Mouse (Mus musculus) intestine, embryonic 14.5 days (tissue): ENCODE measurements around the gene Ephb2. TPM values are rescaled to one million over a fixed set of nuclear protein-coding genes. Genes with fewer than 3 reads are reported as not detected.
A peak's percentile ranks its signal among the peaks of the same experiment; 100 is the strongest.

Experiments used
- ATAC-seq: fragments of 200-750 bp; cut with Nextera tagmentation; replicated peaks from 2 replicates; pipeline ENCODE4 v1.8.0; 2017; ENCODE audit warnings: low read depth, moderate number of reproducible peaks, moderate TSS enrichment, moderate library complexity; ENCODE audit not compliant: low FRiP score, low TSS enrichment
- DNase-seq: peaks from one replicate; pipeline ENCODE4 v3.0.0-alpha.2; 2018; ENCODE audit warnings: low spot score
- H3K27ac ChIP-seq: fragments of 300-500 bp; sonication (generic); 2 replicates; pipeline ENCODE4 v1.5.1; 2014; ENCODE audit warnings: low read depth, mild to moderate bottlenecking, control low read depth
- H3K27me3 ChIP-seq: fragments of 300-500 bp; sonication (generic); replicated peaks from 2 replicates; pipeline ENCODE4 v1.6.1; 2014; ENCODE audit warnings: low read length, control low read depth; ENCODE audit not compliant: control insufficient read depth, insufficient read depth
- H3K36me3 ChIP-seq: fragments of 300-500 bp; sonication (generic); 2 replicates; pipeline ENCODE4 v1.6.1; 2014; ENCODE audit warnings: low read length, control low read depth; ENCODE audit not compliant: control insufficient read depth, insufficient read depth
- H3K4me1 ChIP-seq: fragments of 300-500 bp; sonication (generic); replicated peaks from 2 replicates; pipeline ENCODE4 v1.6.1; 2014; ENCODE audit warnings: low read length, control low read depth, mixed read lengths; ENCODE audit not compliant: control insufficient read depth, insufficient read depth
- H3K4me2 ChIP-seq: fragments of 300-500 bp; sonication (generic); 2 replicates; pipeline ENCODE4 v1.6.1; 2014; ENCODE audit warnings: low read length
- H3K4me3 ChIP-seq: fragments of 300-500 bp; sonication (generic); 2 replicates; pipeline ENCODE4 v1.5.1; 2014; ENCODE audit warnings: low read depth, low read length, control low read depth, mixed read lengths
- H3K9ac ChIP-seq: fragments of 300-500 bp; sonication (generic); 2 replicates; pipeline ENCODE4 v1.6.1; 2014; ENCODE audit warnings: mild to moderate bottlenecking, low read length
- H3K9me3 ChIP-seq: fragments of 300-500 bp; sonication (generic); 2 replicates; pipeline ENCODE4 v1.6.1; 2016; ENCODE audit warnings: low read length, control low read depth; ENCODE audit not compliant: control insufficient read depth
- WGBS: fragments of 180-500 bp; shearing (Covaris S2); extraction: QIAGEN DNeasy Blood & Tissue Kit; methylation state at CpG from one replicate; pipeline ENCODE4 v1.1.7; 2014; 5-methylcytosine and 5-hydroxymethylcytosine counted together
- polyA plus RNA-seq: library from polyadenylated mRNA; unstranded; fragments of >200 nt; fragmentation: Nextera tagmentation; extraction: Ambion mirVana; gene quantifications from 2 replicates; pipeline ENCODE4 v1.2.1, GENCODE M21; 2014

Ephb2 gene
- polyA plus RNA-seq, 1 experiment from 2014 or later, result 11.4 TPM

GRCm38 (mm10) chr4:136653019-136653418, 182.8 kb downstream of the Ephb2 start:
- Histone ChIP-seq H3K9me3 (no peaks in the 10 kb centered on the region), H3K27me3 (no peaks in the 10 kb centered on the region), H3K9ac (no peak overlapping the region), H3K4me3 (no peak overlapping the region), H3K36me3 (peaks cover 37% of the 10 kb centered on the region), H3K4me1 (peaks cover 7% of the 10 kb centered on the region), H3K4me2 (no peak overlapping the region), H3K27ac (no peak overlapping the region)
- ATAC-seq, result no peak
- 65% methylated on average over 6 of the region's 6 CpGs for WGBS
- DNase-seq, result no peak

GRCm38 (mm10) chr4:136652528-136652910, 183.3 kb downstream of the Ephb2 start:
- H3K4me1 ChIP-seq, result peaks cover 7% of the 10 kb centered on the region
- 76% methylated on average over 11 of the region's 11 CpGs for WGBS
- ATAC-seq (no peak), DNase-seq (no peak)
- H3K36me3 ChIP-seq, result peaks cover 36% of the 10 kb centered on the region
- no peak overlapping the region for H3K27ac ChIP-seq
- no peak overlapping the region for H3K4me3 ChIP-seq
- no peaks in the 10 kb centered on the region for H3K27me3 ChIP-seq
- H3K9me3 ChIP-seq, result no peaks in the 10 kb centered on the region
- no peak overlapping the region for H3K9ac ChIP-seq
- no peak overlapping the region for H3K4me2 ChIP-seq

- DNase-seq (no peak), ATAC-seq (no peak)
- Histone ChIP-seq H3K4me1 (peaks cover 7% of the 10 kb centered on the region), H3K36me3 (peaks cover 31% of the 10 kb centered on the region), H3K4me2 (no peak overlapping the region), H3K4me3 (no peak overlapping the region), H3K27me3 (no peaks in the 10 kb centered on the region), H3K9me3 (0 out of 2 replicates have a peak, but pooled peaks cover 2% of the 10 kb centered on the region), H3K9ac (no peak overlapping the region), H3K27ac (no peak overlapping the region)
- WGBS, result 81% methylated on average over 13 of the region's 13 CpGs
Observed at GRCm38 (mm10) chr4:136651882-136652527, 183.8 kb downstream of the Ephb2 start.

GRCm38 (mm10) chr4:136651357-136651811, 184.4 kb downstream of the Ephb2 start:
- Histone ChIP-seq H3K27ac (no peak overlapping the region), H3K4me3 (no peak overlapping the region), H3K9ac (no peak overlapping the region), H3K4me2 (no peak overlapping the region), H3K36me3 (peaks cover 25% of the 10 kb centered on the region), H3K9me3 (0 out of 2 replicates have a peak, but pooled peaks cover 4% of the 10 kb centered on the region), H3K4me1 (peaks cover 7% of the 10 kb centered on the region), H3K27me3 (no peaks in the 10 kb centered on the region)
- 60% methylated on average over 3 of the region's 3 CpGs for WGBS
- DNase-seq (peak; percentile 79), ATAC-seq (0 out of 2 replicates have a peak, but pooled peaks have one; percentile 16)

GRCm38 (mm10) chr4:136650261-136650660, 185.5 kb downstream of the Ephb2 start:
- DNase-seq, result no peak
- peaks cover 14% of the 10 kb centered on the region; the same call in 1 of the 2 replicates for H3K36me3 ChIP-seq
- H3K27ac ChIP-seq, result no peak overlapping the region
- WGBS, result 85% methylated on average over 8 of the region's 8 CpGs
- H3K9me3 ChIP-seq, result 0 out of 2 replicates have a peak, but pooled peaks cover 4% of the 10 kb centered on the region
- no peak overlapping the region for H3K9ac ChIP-seq
- H3K27me3 ChIP-seq, result no peaks in the 10 kb centered on the region
- no peak overlapping the region for H3K4me2 ChIP-seq
- H3K4me3 ChIP-seq, result no peak overlapping the region
- no peak for ATAC-seq
- H3K4me1 ChIP-seq, result peaks cover 7% of the 10 kb centered on the region

GRCm38 (mm10) chr4:136649480-136650196, 186.2 kb downstream of the Ephb2 start:
- Histone ChIP-seq H3K27ac (no peak overlapping the region), H3K9ac (no peak overlapping the region)

GRCm38 (mm10) chr4:136648922-136649479, 186.8 kb downstream of the Ephb2 start:
- 18% methylated on average over 11 of the region's 11 CpGs for WGBS
- Histone ChIP-seq H3K36me3 (0 out of 2 replicates have a peak, but pooled peaks cover 7% of the 10 kb centered on the region), H3K9ac (no peak overlapping the region), H3K9me3 (0 out of 2 replicates have a peak, but pooled peaks cover 4% of the 10 kb centered on the region), H3K4me1 (peaks cover 7% of the 10 kb centered on the region), H3K4me2 (peak overlapping the region; percentile 46), H3K27ac (no peak overlapping the region), H3K4me3 (no peak overlapping the region), H3K27me3 (no peaks in the 10 kb centered on the region)
- DNase-seq (peak; percentile 98), ATAC-seq (peak; percentile 56)

More at GRCm38 (mm10) chr4:136649480-136650196, 186.2 kb downstream of the Ephb2 start:
- ATAC-seq (peak; percentile 50; the same call in 1 of the 2 replicates), DNase-seq (peak; percentile 59)
- H3K9me3 ChIP-seq, result 0 out of 2 replicates have a peak, but pooled peaks cover 4% of the 10 kb centered on the region
- WGBS, result 37% methylated on average over 13 of the region's 13 CpGs
- peaks cover 7% of the 10 kb centered on the region for H3K4me1 ChIP-seq
- no peak overlapping the region for H3K4me3 ChIP-seq
- no peaks in the 10 kb centered on the region for H3K27me3 ChIP-seq
- 0 out of 2 replicates have a peak, but pooled peaks cover 10% of the 10 kb centered on the region for H3K36me3 ChIP-seq
- H3K4me2 ChIP-seq, result peak overlapping the region; percentile 46

GRCm38 (mm10) chr4:136638890-136639289, 196.9 kb downstream of the Ephb2 start:
- no peak overlapping the region for H3K4me3 ChIP-seq

More at GRCm38 (mm10) chr4:136638890-136639289, 196.9 kb downstream of the Ephb2 start:
- Histone ChIP-seq H3K4me2 (peak overlapping the region; percentile 32), H3K27ac (no peak overlapping the region), H3K36me3 (no peaks in the 10 kb centered on the region), H3K27me3 (peaks cover 27% of the 10 kb centered on the region), H3K4me1 (peaks cover 11% of the 10 kb centered on the region; the same call in 1 of the 2 replicates), H3K9ac (no peak overlapping the region), H3K9me3 (no peaks in the 10 kb centered on the region)
- no peak for ATAC-seq
- peak; percentile 61 for DNase-seq
- 13% methylated on average over 10 of the region's 10 CpGs for WGBS
